Mouse (Mus musculus): Measurements from ENCODE around the gene Entpd8. TPM values are rescaled to one million over a fixed set of nuclear protein-coding genes. Genes with fewer than 3 reads are reported as not detected.

The Entpd8 gene
- total RNA-seq, 2 experiments from 2014 or later: not detected

DNA sequence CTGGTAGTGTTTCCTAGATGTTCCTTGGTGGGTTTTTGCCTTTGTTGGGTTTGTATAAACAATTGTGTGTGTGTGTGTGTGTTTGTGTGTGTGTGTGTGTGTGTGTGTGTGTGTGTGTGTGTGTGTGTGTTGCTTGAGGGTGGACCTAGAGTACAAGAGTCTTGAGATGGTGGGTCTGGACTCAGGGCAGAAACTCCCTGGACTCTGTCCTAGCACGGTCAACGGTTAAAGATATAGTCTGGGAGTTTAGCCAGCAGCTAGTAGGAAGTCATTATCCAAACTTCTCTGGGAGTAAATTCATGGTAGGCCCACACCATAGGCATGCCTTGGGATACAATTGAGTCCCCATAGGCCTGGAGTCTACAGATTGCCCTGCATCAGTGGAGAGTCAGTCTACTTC is 7.7 kb downstream of the Entpd8 start:
- no peak for DNase-seq (ENCODE audit: extremely low spot score in 1 of 2, low spot score in 2 of 2)
- intact Hi-C loops (cut with DNase I): no loop called here

DNA sequence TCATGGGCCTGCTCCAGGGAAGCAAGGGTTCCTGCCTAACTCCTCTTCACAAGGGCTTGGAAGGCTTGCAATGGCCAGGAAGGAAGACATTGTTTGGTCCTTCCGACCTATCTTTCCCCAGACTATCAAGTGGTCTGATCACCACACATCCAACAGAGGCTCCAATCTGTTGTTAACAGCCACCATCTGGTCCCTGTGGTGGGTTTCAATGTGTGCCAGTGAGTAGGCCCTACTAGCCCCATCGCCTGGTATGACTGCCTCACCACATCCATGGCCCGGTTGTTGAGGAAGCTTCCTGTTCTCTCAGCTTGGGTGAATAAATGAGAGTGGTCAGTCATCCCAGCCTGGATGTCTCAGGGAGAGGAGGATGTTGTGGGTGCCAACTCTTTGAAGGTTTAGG is 8.5 kb downstream of the Entpd8 start:
- no peak for DNase-seq (ENCODE audit: extremely low spot score in 1 of 2, low spot score in 2 of 2)
- intact Hi-C loops (cut with DNase I): no loop called here

DNA sequence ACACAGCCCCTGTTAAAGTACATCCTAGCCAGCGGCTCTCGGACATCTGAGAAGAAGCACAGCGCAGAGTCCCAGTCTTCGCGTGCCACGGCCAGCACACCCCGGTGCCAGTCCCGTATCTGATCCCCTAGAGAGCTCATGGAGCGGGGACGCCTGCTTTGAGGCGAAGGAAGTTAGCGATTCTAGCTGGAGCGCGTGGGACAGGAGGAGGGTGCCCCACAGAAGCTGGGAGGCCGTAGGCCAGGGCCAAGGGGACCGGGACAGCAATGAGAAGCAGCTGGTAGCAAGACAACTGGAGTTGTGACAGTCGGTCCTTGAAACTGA is 14.6 kb downstream of the Entpd8 start:
- intact Hi-C loops (cut with DNase I): loop anchor here (5.0 kb wide), 1 partner anchor 93 kb away; no protein-coding TSS in a partner anchor

DNA sequence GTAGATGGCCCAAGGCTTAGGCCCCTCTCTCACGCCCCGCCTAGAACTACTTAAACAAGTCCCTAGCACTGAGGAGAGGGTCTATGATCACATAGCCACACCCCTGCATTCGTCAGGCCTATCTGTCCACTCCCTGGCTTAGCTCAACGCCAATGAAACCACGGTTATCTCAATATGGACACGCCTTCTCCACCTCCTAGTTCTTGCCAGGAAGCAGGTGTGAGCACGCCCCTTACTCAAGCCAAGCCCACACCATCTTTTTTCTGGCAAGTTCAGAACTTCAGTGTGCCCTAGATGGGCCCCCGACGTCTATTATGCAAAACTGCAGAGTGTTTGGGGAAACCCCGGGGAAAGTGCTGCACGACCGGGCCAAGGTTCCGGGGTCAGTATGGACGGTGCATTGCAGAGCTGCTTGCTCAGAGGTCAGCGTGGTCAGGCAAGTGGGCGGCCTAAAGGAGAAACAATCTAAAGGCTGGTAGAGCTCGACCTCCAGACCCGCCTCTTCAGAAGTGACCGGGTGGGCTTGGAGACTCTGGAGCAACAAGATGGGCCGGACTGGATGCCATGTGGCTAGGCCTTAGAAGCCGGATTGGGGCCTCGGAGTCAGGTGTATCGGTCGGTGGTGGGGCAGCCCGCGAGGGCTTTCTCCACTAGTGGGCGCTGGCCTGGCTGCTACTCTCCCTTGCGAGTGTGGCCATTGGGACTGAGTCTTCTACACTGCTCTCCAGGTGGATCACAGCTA is 15.2 kb downstream of the Entpd8 start, which contains the start of gene Noxa1:
TSS of gene Noxa1 (minus strand) at position 41 of the 742 bp plus-strand sequence.
- intact Hi-C loops (cut with DNase I): loop anchor here (5.0 kb wide), 1 partner anchor 92 kb away; no protein-coding TSS in a partner anchor
- DNase-seq (ENCODE audit: extremely low spot score in 1 of 2, low spot score in 2 of 2): no peak

More for the DNA sequence above, 14.6 kb downstream of the Entpd8 start:
- DNase-seq (ENCODE audit: extremely low spot score in 1 of 2, low spot score in 2 of 2): no peak

DNA sequence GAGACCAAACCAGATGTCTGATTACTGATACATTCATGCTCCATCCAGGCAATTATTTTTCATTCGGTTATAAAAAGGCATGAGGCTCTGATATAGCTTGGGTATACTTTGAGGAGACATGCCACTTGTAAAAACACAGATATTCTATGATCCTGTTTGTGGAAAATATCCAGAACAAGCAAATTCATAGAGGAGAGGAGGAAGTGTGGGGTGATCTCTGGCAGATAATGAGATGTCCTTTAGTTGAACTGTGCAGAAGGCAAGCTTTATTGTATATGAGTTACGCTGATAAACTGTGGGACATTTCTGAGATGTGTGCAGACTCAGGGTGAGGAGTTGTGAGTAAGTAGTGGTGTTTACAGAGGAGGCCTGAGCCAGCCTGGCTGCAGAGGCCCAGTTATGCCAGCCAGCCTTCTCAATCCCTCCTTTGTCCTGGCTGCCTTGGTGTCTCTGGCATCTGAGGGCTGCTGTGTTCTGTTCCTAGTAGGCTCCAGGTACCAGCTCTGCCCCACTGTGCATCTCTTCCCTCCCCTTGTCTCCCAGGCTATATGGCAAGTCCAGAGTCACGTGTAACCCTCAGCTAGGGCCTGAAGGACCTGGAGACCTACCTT is 18.0 kb downstream of the Entpd8 start:
- no peak for DNase-seq (ENCODE audit: extremely low spot score in 1 of 2, low spot score in 2 of 2)

DNA sequence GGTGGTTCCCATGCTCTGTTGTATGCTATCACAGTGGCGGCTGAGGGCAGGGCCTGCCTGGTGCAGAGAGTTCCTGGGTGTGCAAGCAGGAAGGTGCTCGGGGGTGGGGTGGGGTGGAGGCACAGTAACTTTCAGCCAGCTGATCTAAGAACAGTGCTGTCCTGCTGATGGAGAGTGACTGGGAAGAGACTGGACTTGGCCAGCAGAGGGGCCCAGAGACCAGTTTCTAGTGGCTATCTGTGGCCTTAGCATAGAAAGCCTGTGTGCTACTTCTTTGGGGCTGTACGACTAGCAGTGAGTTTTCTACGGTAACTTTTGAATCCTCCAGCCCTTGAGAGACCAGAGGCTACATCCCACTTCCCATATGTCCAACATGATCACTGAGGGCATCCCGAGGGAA is 18.9 kb downstream of the Entpd8 start:
- DNase-seq (ENCODE audit: extremely low spot score in 1 of 2, low spot score in 2 of 2): peak in 1 of 2 experiments; percentile 68
- intact Hi-C loops (cut with DNase I): loop anchor here (5.0 kb wide), 1 partner anchor 88 kb away; no protein-coding TSS in a partner anchor

More for the DNA sequence above, 18.0 kb downstream of the Entpd8 start:
- intact Hi-C loops (cut with DNase I): loop anchor here (5.0 kb wide), 1 partner anchor 89 kb away; no protein-coding TSS in a partner anchor

DNA sequence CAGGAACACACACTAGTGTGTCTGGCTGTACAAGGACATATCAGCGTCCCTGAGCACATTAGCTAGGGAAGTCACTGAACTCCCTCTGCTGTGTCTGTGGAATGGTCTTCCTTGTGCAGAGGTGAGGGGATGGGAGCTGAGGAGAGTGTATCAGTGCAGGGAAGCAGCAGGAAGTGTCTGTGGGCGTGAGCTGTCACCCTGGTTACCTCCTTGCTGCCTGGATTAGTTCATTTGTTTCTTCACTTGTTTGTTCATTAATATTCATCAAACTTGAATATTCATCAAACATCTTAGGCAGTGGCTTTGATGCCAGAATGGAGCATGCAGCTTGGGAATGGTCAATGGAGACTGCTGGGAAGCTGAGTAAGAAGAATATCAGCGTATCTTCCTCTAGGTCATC is 19.6 kb downstream of the Entpd8 start:
- intact Hi-C loops (cut with DNase I): loop anchor here (5.0 kb wide), 1 partner anchor 88 kb away; no protein-coding TSS in a partner anchor
- DNase-seq (ENCODE audit: extremely low spot score in 1 of 2, low spot score in 2 of 2): no peak

DNA sequence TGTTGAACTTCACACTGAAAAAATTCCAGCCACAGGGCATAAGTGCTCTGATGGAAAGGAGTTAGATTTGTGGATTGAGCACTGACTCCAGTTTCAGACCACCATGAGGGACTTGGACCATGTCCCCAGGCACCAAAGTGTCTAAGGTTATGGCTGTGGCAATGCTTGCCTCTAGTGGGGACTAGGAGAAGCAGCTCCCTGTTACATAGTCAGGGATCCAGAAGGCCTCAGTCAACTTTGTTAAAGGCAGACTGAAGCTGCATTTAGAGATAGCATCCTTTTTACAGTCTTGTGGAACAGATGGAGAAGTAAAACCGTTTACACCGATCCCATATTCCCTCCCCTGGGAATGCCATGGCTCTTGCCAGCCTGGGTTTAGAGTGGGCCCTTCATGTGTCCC is 24.0 kb downstream of the Entpd8 start:
- intact Hi-C loops (cut with DNase I): no loop called here
- no peak for DNase-seq (ENCODE audit: extremely low spot score in 1 of 2, low spot score in 2 of 2)

DNA sequence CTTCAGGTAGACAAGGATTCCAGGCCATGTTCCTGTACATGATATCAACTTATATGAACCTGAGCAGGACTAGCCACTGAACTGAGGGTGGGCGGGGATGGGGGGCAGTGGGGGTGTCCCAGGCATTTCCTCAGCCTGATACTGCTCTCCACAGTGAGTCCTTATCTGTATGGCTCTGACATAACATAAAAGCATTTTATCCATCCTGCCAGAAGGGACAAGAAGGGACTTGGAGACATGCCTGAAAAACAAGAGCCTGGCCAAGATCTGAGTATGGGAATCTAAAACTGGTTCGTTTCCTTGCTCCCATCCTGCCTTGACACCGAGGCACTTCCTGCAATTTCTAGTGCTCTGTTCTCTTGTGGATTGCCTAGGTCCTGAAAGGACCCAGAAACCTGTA is 25.9 kb downstream of the Entpd8 start:
- DNase-seq (ENCODE audit: extremely low spot score in 1 of 2, low spot score in 2 of 2): no peak
- intact Hi-C loops (cut with DNase I): no loop called here

DNA sequence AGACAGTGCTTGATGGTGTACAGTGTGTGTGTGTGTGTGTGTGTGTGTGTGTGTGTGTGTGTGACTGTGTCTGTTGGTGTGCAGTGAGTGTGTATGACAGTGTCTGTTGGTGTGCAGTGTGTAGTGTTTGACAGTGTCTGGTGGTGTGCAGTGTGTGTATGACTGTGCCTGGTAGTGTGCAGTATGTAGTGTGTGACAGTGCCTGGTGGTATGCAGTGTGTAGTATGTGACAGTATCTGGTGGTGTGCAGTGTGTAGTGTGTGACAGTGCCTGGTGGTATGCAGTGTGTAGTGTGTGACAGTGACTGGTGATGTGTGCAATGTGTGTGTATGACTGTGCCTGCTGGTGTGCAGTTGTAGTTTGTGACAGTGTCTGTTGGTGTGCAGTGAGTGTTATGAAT is 29.4 kb downstream of the Entpd8 start:
- no peak for DNase-seq (ENCODE audit: extremely low spot score in 1 of 2, low spot score in 2 of 2)
- intact Hi-C loops (cut with DNase I): no loop called here

DNA sequence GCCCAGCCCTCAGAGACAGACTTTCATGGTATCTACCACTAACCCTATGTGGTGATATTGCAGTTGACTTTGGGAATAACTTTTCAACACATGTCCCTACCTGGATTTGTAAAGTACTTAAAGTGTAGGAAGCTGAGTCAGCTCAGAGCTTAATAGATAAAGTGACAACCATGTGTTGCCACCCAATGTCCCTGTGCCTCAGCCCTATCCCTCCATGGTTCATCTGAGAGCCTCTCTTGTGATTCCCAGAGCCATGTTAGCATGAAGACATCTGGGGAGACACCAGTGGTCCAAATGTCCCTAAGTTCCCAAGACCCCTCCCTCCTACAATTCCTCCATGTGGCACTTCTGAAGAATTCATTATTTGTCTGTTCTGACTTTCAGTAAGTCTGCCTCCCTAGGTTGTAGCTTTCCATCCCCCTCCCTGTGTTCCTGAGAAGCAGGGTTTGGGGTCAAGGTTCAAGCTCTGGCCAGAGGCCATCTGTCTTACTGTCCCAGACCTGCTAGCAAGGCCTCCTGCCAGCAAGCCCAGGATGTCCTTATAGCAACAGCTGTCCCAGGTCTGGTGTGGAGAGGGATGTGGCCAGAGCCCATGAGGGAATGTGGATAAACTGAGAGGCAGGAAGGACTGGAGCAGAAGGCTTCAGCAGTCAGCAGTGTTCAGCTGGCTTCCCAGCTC is 30.5 kb downstream of the Entpd8 start:
- intact Hi-C loops (cut with DNase I): no loop called here
- DNase-seq (ENCODE audit: extremely low spot score in 1 of 2, low spot score in 2 of 2): peak in 1 of 2 experiments; percentile 68

DNA sequence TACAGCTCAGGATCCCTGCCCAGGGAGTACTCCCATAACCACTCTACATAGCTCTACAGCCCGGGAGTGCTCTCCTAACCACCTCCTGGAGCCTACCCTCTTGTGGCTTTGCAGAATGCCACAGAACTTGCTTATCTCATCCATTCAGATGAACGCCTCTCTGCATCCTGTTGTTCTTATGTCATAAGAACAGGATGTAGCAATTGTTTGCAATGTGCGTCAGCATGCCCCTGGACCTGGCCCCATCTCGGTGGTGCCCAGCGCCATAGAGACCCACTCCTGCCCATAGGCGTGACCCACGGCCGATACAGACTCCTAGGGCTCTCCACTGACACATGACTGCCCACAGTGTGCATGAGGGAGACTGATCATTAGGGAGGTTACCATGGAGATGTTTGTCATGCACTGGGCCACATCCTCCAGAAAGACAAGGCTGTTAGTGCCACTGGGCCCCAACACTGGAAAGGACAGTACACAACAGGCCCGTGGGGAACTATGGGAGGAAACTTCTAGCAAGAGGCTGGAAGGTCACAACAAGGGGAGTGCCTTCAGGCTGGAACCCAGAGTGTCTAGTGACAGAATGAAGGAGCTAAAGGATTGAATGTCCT is 31.2 kb downstream of the Entpd8 start:
- no peak for DNase-seq (ENCODE audit: extremely low spot score in 1 of 2, low spot score in 2 of 2)
- intact Hi-C loops (cut with DNase I): no loop called here

DNA sequence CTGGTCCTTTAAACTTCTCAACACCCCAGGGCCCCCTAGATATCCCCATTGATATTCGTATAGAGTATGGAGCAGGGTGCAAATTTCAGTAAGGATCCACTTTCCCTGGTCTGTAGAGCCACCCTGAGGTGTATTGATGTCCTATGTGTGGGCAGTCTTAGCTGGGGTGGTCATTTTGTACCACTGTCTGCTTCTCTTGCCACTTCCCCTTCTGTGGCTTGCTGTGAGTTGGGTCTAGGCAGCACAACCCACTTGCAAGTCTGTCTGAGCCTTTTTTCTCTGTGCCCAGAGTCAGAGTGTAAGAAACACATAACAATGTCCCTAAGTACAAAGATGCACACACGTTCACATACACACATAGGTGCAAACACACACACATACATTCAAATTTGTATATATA is 34.2 kb downstream of the Entpd8 start:
- DNase-seq (ENCODE audit: extremely low spot score in 1 of 2, low spot score in 2 of 2): no peak
- intact Hi-C loops (cut with DNase I): no loop called here

DNA sequence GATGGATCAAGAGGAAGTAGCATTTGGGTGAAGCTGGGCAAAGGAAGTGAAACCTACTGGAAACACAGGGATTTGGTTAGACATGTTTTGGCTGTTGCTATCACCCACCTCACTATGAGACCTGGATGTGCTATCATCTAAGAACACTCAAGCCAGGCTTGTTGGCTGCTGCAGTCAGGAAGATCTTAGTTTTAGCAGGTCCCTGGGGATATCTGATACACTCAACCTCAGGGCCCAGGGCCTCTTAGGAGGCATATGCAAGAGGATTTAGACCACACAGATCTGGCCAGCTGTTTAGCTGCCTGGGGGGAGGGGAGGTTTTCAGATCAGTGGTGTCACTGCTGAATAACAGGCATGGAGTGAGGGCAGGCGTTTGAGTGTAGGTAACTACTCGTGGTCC is 35.3 kb downstream of the Entpd8 start:
- intact Hi-C loops (cut with DNase I): no loop called here
- no peak for DNase-seq (ENCODE audit: extremely low spot score in 1 of 2, low spot score in 2 of 2)

DNA sequence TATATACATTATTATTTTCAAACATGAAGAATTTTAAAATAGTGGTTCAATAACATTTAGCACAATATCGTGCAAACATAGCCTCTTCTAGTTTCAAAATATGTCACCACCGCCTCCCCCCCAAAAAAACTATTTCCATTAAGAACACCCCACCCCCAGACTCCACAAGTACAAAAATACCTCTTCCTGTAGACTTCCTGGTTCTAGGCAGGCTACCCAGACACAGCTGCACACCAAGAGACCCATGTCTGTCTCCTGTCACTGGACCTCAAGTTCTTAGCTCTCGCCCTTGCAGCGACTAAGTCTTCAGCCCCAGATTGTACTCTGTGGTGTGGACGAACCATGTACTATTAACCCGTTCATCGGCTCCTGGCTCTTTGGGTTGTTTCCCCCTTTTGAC is 40.9 kb downstream of the Entpd8 start:
- DNase-seq (ENCODE audit: extremely low spot score in 1 of 2, low spot score in 2 of 2): no peak
- intact Hi-C loops (cut with DNase I): no loop called here

DNA sequence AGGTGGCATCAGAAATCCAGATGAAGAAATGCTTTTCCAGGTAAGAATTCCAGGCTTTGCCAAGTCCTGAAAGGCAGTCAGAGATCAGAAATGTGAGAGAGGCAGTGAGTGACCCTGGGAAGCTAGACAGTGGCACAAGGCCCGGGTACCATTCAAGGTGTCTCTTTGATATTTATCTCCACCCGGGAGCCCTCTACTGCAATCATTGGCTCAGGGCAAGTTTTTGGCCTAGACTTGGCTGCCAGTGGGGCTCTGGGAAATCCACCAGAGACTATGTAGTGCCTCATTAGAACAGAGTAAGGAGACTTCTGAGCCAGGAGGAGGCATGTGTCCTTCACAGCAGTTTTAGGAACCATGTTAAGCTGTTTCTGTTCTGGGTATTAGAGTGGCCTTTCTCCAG is 42.6 kb downstream of the Entpd8 start:
- no peak for DNase-seq (ENCODE audit: extremely low spot score in 1 of 2, low spot score in 2 of 2)
- intact Hi-C loops (cut with DNase I): no loop called here

DNA sequence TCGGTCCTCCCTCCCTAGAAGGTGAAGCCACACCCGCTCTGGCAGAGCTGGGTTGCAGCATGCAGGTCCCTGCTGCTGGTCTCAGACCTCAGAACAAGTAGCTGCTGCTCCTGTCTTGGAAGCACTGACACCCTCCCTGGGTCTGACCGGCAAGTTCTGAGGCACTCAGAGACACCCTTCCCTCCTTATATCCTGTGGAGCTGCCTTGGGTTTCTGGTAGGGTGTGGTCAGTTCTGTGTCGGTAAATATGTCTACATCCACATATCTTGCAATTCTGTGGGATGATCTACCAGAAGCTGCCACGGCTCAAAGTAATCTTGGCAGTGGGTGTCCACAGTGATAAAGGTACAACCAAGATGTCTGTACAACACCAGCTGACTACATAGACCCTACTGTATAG is 43.4 kb downstream of the Entpd8 start:
- intact Hi-C loops (cut with DNase I): no loop called here

DNA sequence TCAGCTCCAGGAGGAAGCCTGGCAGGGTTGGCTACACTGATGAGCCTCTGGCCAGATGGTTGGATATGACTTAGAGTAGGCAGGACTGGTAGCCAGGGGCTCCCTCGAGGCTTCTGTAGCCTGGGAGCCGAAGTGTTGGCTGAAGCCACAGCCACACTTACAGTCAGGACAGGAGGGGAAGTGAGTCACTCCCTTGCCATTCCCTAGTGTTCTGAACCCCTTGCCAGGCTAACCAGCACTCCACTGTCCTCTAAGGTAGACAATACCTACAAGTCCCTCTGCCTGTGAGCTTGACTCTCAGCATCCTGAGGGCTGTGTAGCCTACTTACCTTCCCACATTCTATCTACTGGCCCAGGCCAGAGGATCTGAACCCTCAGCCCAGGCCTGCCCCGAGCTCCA is 44.3 kb downstream of the Entpd8 start:
- intact Hi-C loops (cut with DNase I): no loop called here
- no peak for DNase-seq (ENCODE audit: extremely low spot score in 1 of 2, low spot score in 2 of 2)

More for the DNA sequence above, 43.4 kb downstream of the Entpd8 start:
- DNase-seq (ENCODE audit: extremely low spot score in 1 of 2, low spot score in 2 of 2): no peak

DNA sequence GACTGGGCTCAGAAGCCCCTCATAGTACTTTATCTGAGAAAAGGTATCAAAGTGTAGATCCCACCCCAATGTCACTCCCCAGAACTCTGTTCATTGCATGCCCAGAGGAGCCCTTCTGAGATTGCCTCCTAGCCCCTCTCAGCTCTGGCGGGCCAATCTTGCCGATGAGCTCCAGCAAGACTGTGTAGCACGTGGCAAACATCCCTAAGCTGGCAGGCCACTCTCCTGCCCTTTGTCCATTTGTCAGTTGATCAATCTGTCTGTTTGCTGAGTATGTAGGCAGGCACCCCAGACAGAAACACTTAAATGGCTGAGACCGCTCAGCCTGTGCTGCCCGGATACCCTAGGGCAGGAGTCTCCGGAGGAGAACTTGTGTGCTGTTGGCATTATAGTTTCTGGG is 45.0 kb downstream of the Entpd8 start:
- intact Hi-C loops (cut with DNase I): loop anchor here (5.0 kb wide), 1 partner anchor 62 kb away; no protein-coding TSS in a partner anchor

More for the DNA sequence above, 45.0 kb downstream of the Entpd8 start:
- DNase-seq (ENCODE audit: extremely low spot score in 1 of 2, low spot score in 2 of 2): no peak

Data from left cerebral cortex, postnatal 10 days (tissue).